Mouse (Mus musculus): ENCODE data around the gene Lgr4. TPM values are rescaled to one million over a fixed set of nuclear protein-coding genes. Genes with fewer than 3 reads are reported as not detected.

Lgr4 gene
- polyA plus RNA-seq, 1 experiment from 2014 or later, result 6.8 TPM

DNA sequence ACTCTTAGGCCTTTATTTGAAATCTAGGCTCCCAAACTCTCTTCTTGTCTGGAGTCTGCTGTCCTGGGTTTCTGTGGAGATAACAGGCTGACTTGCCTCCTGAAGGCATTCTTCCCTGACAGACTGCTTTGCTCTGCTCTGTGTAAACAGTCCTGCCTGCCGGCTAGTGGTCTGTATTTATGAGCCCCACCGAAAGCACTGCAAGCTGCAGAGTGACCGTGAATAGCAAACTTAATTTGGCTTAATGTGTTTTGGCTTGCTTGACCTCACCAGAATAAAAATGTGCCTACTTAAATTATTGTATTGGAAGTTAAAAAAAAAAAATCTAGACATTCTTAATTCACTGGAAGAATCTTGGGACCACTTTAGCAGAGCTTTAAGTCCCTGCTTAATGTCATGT lies 71.7 kb downstream of the Lgr4 start:
- no peaks in the 10 kb centered on the region for H3K9me3 ChIP-seq (replicated peaks; ENCODE audit: control insufficient read depth, low read length, poor library complexity, severe bottlenecking)
- H3K9ac ChIP-seq (ENCODE audit: low read depth, low read length), result no peak overlapping the region
- no peaks in the 10 kb centered on the region for H3K36me3 ChIP-seq (ENCODE audit: control insufficient read depth, insufficient read depth, low read length)
- no peak overlapping the region for H3K4me3 ChIP-seq (ENCODE audit: low read depth, low read length)
- H3K27ac ChIP-seq (ENCODE audit: low read length), result no peak overlapping the region
- H3K27me3 ChIP-seq (ENCODE audit: control insufficient read depth, insufficient read depth, low read depth, low read length), result no peaks in the 10 kb centered on the region
- no peak overlapping the region for H3K4me2 ChIP-seq (ENCODE audit: low read length)
- ATAC-seq, result no peak; the same call in 1 of the 2 replicates
- H3K4me1 ChIP-seq (ENCODE audit: control insufficient read depth, insufficient read depth, low read length), result peaks cover 5% of the 10 kb centered on the region; the same call in 1 of the 2 replicates
- 4% methylated on average over 3 of the region's 3 CpGs for WGBS

DNA sequence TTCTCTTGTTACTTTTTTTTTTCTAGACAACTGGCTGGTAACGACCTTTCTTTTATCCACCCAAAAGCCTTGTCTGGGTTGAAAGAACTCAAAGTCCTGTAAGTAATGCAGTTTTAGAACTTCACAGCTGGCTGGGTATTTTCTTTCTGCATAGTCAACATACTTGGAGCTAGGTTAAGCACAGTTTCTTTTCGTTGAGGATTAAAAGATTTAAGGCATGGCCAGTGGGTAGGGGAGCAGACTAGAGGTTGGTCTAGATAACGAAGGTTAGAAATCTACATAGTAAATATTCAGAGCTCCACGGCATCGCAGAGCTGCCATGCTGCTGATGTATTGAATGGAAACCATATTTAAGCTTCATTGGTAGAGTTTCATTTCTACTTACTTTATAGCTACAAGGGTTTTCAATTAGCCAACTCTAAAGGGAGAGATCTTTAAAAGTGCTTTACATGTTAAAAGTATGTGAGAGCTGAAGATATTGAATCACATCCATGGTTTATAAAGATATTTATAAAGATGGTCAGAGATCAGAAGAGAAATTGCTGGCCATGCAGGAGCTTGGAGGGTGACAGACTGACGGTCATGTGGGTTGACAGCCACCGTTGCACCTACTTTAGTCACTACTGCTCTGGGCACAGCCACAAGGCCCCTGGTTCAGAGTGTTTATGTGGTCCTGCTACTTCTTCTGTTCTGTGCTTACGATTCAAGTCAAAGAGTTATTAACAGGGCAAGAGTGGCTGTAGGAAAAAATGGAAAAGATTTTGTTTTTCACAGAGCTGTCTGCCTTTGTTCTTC lies 72.4 kb downstream of the Lgr4 start:
- no peak overlapping the region for H3K27ac ChIP-seq (ENCODE audit: low read length)
- WGBS, result 24% methylated on average over 8 of the region's 8 CpGs
- no peaks in the 10 kb centered on the region for H3K27me3 ChIP-seq (ENCODE audit: control insufficient read depth, insufficient read depth, low read depth, low read length)
- no peak overlapping the region for H3K4me3 ChIP-seq (ENCODE audit: low read depth, low read length)
- peaks cover 5% of the 10 kb centered on the region; the same call in 1 of the 2 replicates for H3K4me1 ChIP-seq (ENCODE audit: control insufficient read depth, insufficient read depth, low read length)
- no peak for ATAC-seq
- H3K9me3 ChIP-seq (replicated peaks; ENCODE audit: control insufficient read depth, low read length, poor library complexity, severe bottlenecking), result no peaks in the 10 kb centered on the region
- H3K9ac ChIP-seq (ENCODE audit: low read depth, low read length), result no peak overlapping the region
- H3K36me3 ChIP-seq (ENCODE audit: control insufficient read depth, insufficient read depth, low read length), result no peaks in the 10 kb centered on the region
- H3K4me2 ChIP-seq (ENCODE audit: low read length), result no peak overlapping the region

DNA sequence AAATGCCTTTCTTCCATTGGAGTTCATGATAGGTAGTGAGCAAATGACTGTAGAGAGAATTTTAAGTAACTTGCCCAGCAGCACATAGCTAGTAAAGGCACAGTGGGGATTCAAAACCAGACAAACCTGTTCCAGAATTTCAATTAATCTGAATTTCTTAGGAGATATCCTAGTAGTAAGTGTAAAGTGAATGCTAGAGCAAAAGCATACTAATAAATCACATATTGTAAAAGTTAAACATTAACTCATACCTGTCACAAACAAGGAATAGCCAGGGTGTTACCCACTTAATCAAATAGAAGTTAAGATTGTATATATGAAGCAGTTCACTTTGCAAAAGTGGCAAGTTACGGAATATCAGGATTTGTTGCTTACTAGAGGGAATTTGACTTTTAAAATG lies 74.3 kb downstream of the Lgr4 start:
- Histone ChIP-seq H3K27ac (ENCODE audit: low read length) (no peak overlapping the region), H3K9ac (ENCODE audit: low read depth, low read length) (no peak overlapping the region), H3K9me3 (replicated peaks; ENCODE audit: control insufficient read depth, low read length, poor library complexity, severe bottlenecking) (no peaks in the 10 kb centered on the region), H3K27me3 (ENCODE audit: control insufficient read depth, insufficient read depth, low read depth, low read length) (no peaks in the 10 kb centered on the region), H3K36me3 (ENCODE audit: control insufficient read depth, insufficient read depth, low read length) (no peaks in the 10 kb centered on the region), H3K4me2 (ENCODE audit: low read length) (no peak overlapping the region), H3K4me1 (ENCODE audit: control insufficient read depth, insufficient read depth, low read length) (peaks cover 5% of the 10 kb centered on the region; the same call in 1 of the 2 replicates), H3K4me3 (ENCODE audit: low read depth, low read length) (no peak overlapping the region)
- WGBS, result 82% methylated on average over 1 of the region's 1 CpGs
- ATAC-seq, result no peak

DNA sequence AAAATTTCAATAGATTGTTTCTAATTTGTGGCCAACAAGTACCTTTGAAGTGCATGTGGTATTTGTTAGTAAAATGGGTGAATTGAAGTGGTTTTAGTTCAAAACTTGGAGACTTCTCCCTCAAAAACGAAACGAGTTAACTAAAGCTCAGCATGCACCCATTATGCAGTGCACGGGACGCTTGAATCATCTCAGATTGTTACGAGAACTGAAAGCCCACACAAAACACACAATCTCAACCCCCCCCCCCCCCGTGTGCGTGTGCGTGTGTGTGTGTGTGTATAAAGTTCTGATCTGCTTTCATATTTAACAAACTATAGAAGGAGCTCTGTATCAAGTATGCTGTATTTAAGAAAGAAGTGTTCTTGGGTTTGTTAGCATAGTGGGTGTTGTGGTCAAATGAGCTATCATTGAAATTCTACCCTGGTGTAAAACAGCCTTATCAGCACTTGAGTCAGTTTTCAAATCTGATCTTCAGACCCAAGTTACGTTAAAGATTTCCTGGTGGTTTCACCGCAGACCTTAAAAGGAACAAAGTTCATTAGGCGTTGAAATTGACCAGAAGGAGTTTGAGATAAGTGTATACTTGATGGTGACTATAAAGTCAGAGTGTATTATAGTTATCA lies 75.1 kb downstream of the Lgr4 start:
- no peaks in the 10 kb centered on the region for H3K9me3 ChIP-seq (replicated peaks; ENCODE audit: control insufficient read depth, low read length, poor library complexity, severe bottlenecking)
- no peaks in the 10 kb centered on the region for H3K27me3 ChIP-seq (ENCODE audit: control insufficient read depth, insufficient read depth, low read depth, low read length)
- H3K9ac ChIP-seq (ENCODE audit: low read depth, low read length), result no peak overlapping the region
- H3K27ac ChIP-seq (ENCODE audit: low read length), result no peak overlapping the region
- peaks cover 5% of the 10 kb centered on the region; the same call in 1 of the 2 replicates for H3K4me1 ChIP-seq (ENCODE audit: control insufficient read depth, insufficient read depth, low read length)
- no peak for ATAC-seq
- H3K36me3 ChIP-seq (ENCODE audit: control insufficient read depth, insufficient read depth, low read length), result no peaks in the 10 kb centered on the region
- H3K4me3 ChIP-seq (ENCODE audit: low read depth, low read length), result no peak overlapping the region
- WGBS, result 43% methylated on average over 11 of the region's 11 CpGs
- no peak overlapping the region for H3K4me2 ChIP-seq (ENCODE audit: low read length)

DNA sequence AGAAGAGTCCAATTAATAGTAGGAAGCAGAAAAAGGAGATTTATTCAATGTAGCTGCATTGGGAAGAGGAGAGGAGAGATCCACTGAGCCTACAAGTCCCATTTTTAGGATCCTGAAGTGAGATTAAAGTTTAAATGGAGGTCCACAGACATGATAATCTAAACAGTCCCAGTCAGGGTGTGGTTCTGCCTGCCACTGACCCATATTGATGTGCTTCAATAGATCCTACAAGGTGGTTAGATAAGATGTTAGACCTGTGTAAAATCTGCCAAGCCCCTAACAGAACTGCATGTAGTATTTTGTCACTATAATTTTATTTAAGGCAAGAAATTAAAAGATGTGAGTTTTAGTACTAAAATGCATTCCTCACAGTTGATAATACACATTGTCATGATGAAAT lies 76.0 kb downstream of the Lgr4 start:
- Histone ChIP-seq H3K27ac (ENCODE audit: low read length) (no peak overlapping the region), H3K4me1 (ENCODE audit: control insufficient read depth, insufficient read depth, low read length) (peaks cover 5% of the 10 kb centered on the region; the same call in 1 of the 2 replicates), H3K4me2 (ENCODE audit: low read length) (no peak overlapping the region), H3K27me3 (ENCODE audit: control insufficient read depth, insufficient read depth, low read depth, low read length) (no peaks in the 10 kb centered on the region), H3K9me3 (replicated peaks; ENCODE audit: control insufficient read depth, low read length, poor library complexity, severe bottlenecking) (no peaks in the 10 kb centered on the region), H3K9ac (ENCODE audit: low read depth, low read length) (no peak overlapping the region), H3K36me3 (ENCODE audit: control insufficient read depth, insufficient read depth, low read length) (no peaks in the 10 kb centered on the region), H3K4me3 (ENCODE audit: low read depth, low read length) (no peak overlapping the region)
- ATAC-seq, result no peak

DNA sequence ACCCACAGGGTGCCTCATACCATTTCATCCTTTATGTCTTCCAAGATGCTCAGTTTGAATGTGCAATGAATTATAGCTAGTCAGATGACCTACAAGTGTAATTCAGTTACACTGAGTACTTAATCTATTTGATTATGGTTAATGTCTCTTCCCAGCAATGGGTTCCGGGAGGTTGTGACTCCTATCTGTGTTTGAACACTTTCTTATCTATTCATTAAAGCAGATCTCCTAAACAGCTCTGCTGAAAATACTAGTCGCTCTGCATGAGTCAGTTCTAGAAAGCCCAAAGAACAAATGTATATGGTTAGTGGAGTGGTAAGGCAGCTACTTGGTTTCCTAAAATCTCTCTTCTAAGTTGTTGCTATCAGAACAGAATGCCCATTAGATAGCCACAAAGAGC lies 77.6 kb downstream of the Lgr4 start:
- Histone ChIP-seq H3K9ac (ENCODE audit: low read depth, low read length) (no peak overlapping the region), H3K36me3 (ENCODE audit: control insufficient read depth, insufficient read depth, low read length) (no peaks in the 10 kb centered on the region), H3K4me1 (ENCODE audit: control insufficient read depth, insufficient read depth, low read length) (no peaks in the 10 kb centered on the region), H3K9me3 (replicated peaks; ENCODE audit: control insufficient read depth, low read length, poor library complexity, severe bottlenecking) (no peaks in the 10 kb centered on the region), H3K4me3 (ENCODE audit: low read depth, low read length) (no peak overlapping the region), H3K4me2 (ENCODE audit: low read length) (no peak overlapping the region), H3K27ac (ENCODE audit: low read length) (no peak overlapping the region), H3K27me3 (ENCODE audit: control insufficient read depth, insufficient read depth, low read depth, low read length) (no peaks in the 10 kb centered on the region)
- WGBS, result 76% methylated on average over 2 of the region's 2 CpGs
- no peak for ATAC-seq

DNA sequence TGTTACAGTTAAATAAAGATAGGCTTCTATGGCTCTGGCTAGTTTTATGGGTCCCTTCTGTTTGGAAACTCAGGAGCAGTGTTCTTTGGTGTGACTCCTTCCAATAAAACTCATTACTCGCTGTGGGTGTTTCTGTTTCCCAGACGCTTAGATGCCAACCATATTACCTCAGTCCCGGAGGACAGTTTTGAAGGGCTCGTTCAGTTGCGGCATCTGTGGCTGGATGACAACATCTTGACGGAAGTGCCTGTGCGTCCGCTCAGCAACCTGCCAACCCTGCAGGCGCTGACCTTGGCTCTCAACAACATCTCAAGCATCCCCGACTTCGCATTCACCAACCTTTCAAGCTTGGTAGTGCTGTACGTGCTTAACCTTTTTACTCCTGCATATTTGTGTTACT lies 79.0 kb downstream of the Lgr4 start:
- Histone ChIP-seq H3K4me2 (ENCODE audit: low read length) (no peak overlapping the region), H3K27ac (ENCODE audit: low read length) (no peak overlapping the region), H3K27me3 (ENCODE audit: control insufficient read depth, insufficient read depth, low read depth, low read length) (no peaks in the 10 kb centered on the region), H3K9ac (ENCODE audit: low read depth, low read length) (no peak overlapping the region), H3K4me1 (ENCODE audit: control insufficient read depth, insufficient read depth, low read length) (no peaks in the 10 kb centered on the region), H3K9me3 (replicated peaks; ENCODE audit: control insufficient read depth, low read length, poor library complexity, severe bottlenecking) (no peaks in the 10 kb centered on the region), H3K36me3 (ENCODE audit: control insufficient read depth, insufficient read depth, low read length) (no peaks in the 10 kb centered on the region), H3K4me3 (ENCODE audit: low read depth, low read length) (no peak overlapping the region)
- ATAC-seq, result no peak
- WGBS, result 81% methylated on average over 12 of the region's 12 CpGs

DNA sequence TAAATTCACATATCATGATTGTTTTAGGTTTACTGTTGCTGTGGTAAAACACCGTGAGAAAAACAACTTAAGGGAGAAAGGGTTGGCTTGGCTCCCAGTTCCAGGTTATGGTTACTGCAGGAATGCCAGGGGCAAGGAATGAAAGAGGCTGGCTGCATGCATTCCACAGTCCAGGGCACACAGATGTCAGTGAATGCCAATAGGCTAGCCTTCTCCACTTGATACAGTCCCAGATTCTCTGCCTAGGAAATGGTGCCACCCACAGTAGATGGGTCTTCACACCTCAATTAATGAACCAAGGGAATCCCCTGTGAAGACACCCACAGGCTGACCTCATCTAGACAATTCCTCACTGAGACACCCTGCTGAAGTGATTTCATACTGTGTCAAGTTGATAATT lies 87.2 kb downstream of the Lgr4 start:
- 75% methylated on average over 1 of the region's 1 CpGs for WGBS
- Histone ChIP-seq H3K4me2 (ENCODE audit: low read length) (no peak overlapping the region), H3K27me3 (ENCODE audit: control insufficient read depth, insufficient read depth, low read depth, low read length) (no peaks in the 10 kb centered on the region), H3K36me3 (ENCODE audit: control insufficient read depth, insufficient read depth, low read length) (peaks cover 8% of the 10 kb centered on the region; the same call in 1 of the 2 replicates), H3K9ac (ENCODE audit: low read depth, low read length) (no peak overlapping the region), H3K4me1 (ENCODE audit: control insufficient read depth, insufficient read depth, low read length) (no peaks in the 10 kb centered on the region), H3K9me3 (replicated peaks; ENCODE audit: control insufficient read depth, low read length, poor library complexity, severe bottlenecking) (no peaks in the 10 kb centered on the region), H3K4me3 (ENCODE audit: low read depth, low read length) (no peak overlapping the region), H3K27ac (ENCODE audit: low read length) (no peak overlapping the region)
- no peak for ATAC-seq

DNA sequence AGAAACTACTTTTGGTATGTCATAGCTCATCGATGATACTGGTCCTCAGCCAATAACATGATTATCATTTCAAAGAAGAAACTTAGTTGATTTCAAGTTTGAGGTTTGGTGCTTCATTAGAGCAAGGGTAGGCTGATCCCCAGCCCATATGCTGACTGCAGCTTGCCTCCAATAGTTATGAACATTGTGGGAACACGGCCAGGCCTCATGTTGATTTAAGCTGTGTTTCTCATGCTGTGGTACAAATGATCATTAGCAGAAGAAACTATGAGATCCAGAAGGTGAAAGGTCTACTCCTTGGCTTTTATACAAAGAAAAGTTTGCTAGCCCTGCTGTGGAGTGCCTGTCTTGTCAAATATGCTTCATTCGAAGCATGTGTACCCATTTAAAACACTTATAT lies 87.7 kb downstream of the Lgr4 start:
- Histone ChIP-seq H3K4me1 (ENCODE audit: control insufficient read depth, insufficient read depth, low read length) (no peaks in the 10 kb centered on the region), H3K9me3 (replicated peaks; ENCODE audit: control insufficient read depth, low read length, poor library complexity, severe bottlenecking) (no peaks in the 10 kb centered on the region), H3K27ac (ENCODE audit: low read length) (no peak overlapping the region), H3K36me3 (ENCODE audit: control insufficient read depth, insufficient read depth, low read length) (peaks cover 8% of the 10 kb centered on the region; the same call in 1 of the 2 replicates), H3K9ac (ENCODE audit: low read depth, low read length) (no peak overlapping the region), H3K4me3 (ENCODE audit: low read depth, low read length) (no peak overlapping the region), H3K4me2 (ENCODE audit: low read length) (no peak overlapping the region), H3K27me3 (ENCODE audit: control insufficient read depth, insufficient read depth, low read depth, low read length) (no peaks in the 10 kb centered on the region)
- WGBS, result 75% methylated on average over 3 of the region's 3 CpGs
- ATAC-seq, result no peak
